Mouse (Mus musculus): ENCODE measurements around the gene Mroh9. TPM values are rescaled to one million over a fixed set of nuclear protein-coding genes. Genes with fewer than 3 reads are reported as not detected.
A peak's percentile ranks its signal among the peaks of the same experiment; 100 is the strongest.

Mroh9 gene
- polyA plus RNA-seq (2015; fragmentation: Nextera tagmentation; extraction: Ambion mirVana), result not detected in 2 replicates

- no peaks in the 10 kb centered on the region for H3K36me3 ChIP-seq
- H3K4me2 ChIP-seq (replicated peaks), result no peak within 1 kb of the TSS
- no peaks in the 10 kb centered on the region for H3K9me3 ChIP-seq
- H3K4me3 ChIP-seq (replicated peaks), result no peak within 1 kb of the TSS
- no peaks in the 10 kb centered on the region for H3K27me3 ChIP-seq
- WGBS, result 86% methylated on average over 2 of the region's 2 CpGs
- ATAC-seq, result no peak
- no peak within 1 kb of the TSS for H3K27ac ChIP-seq
- no peaks in the 10 kb centered on the region for H3K4me1 ChIP-seq (replicated peaks)
- no peak within 1 kb of the TSS for H3K9ac ChIP-seq (replicated peaks)
Observed at GRCm38 (mm10) chr1:163085570-163085969, at the start of gene Mroh9. Mroh9 (minus strand) TSS chr1:163085670.

- H3K4me1 ChIP-seq (replicated peaks), result no peaks in the 10 kb centered on the region
- ATAC-seq, result no peak
- H3K9me3 ChIP-seq, result no peaks in the 10 kb centered on the region
- H3K9ac ChIP-seq (replicated peaks), result no peak overlapping the region
- no peaks in the 10 kb centered on the region for H3K36me3 ChIP-seq
- no peak overlapping the region for H3K27ac ChIP-seq
- 84% methylated on average over 3 of the region's 3 CpGs for WGBS
- H3K4me3 ChIP-seq (replicated peaks), result no peak overlapping the region
- H3K27me3 ChIP-seq, result no peaks in the 10 kb centered on the region
- no peak overlapping the region for H3K4me2 ChIP-seq (replicated peaks)
Observed at GRCm38 (mm10) chr1:163129976-163130375, 44.5 kb upstream of the Mroh9 start.

- H3K9me3 ChIP-seq, result no peaks in the 10 kb centered on the region
- H3K4me1 ChIP-seq (replicated peaks), result no peaks in the 10 kb centered on the region
- 82% methylated on average over 9 of the region's 9 CpGs for WGBS
- no peaks in the 10 kb centered on the region for H3K36me3 ChIP-seq
- no peak overlapping the region for H3K27ac ChIP-seq
- no peak for ATAC-seq
- no peak overlapping the region for H3K4me2 ChIP-seq (replicated peaks)
- H3K4me3 ChIP-seq (replicated peaks), result no peak overlapping the region
- no peaks in the 10 kb centered on the region for H3K27me3 ChIP-seq
- H3K9ac ChIP-seq (replicated peaks), result no peak overlapping the region
Observed at GRCm38 (mm10) chr1:163129129-163129900, 43.8 kb upstream of the Mroh9 start.

- H3K27ac ChIP-seq, result no peak overlapping the region
- WGBS, result 89% methylated on average over 7 of the region's 7 CpGs
- no peak overlapping the region for H3K9ac ChIP-seq (replicated peaks)
- no peak for ATAC-seq
- H3K4me1 ChIP-seq (replicated peaks), result no peaks in the 10 kb centered on the region
- H3K9me3 ChIP-seq, result no peaks in the 10 kb centered on the region
- no peak overlapping the region for H3K4me3 ChIP-seq (replicated peaks)
- no peaks in the 10 kb centered on the region for H3K27me3 ChIP-seq
- H3K36me3 ChIP-seq, result no peaks in the 10 kb centered on the region
- no peak overlapping the region for H3K4me2 ChIP-seq (replicated peaks)
Observed at GRCm38 (mm10) chr1:163126175-163126881, 40.9 kb upstream of the Mroh9 start.

GRCm38 (mm10) chr1:163122414-163122813 lies 36.9 kb upstream of the Mroh9 start:
- Histone ChIP-seq H3K9ac (replicated peaks) (no peak overlapping the region), H3K36me3 (no peaks in the 10 kb centered on the region), H3K4me2 (replicated peaks) (no peak overlapping the region), H3K9me3 (no peaks in the 10 kb centered on the region), H3K27ac (no peak overlapping the region), H3K27me3 (no peaks in the 10 kb centered on the region), H3K4me1 (replicated peaks) (no peaks in the 10 kb centered on the region), H3K4me3 (replicated peaks) (no peak overlapping the region)
- 89% methylated on average over 1 of the region's 1 CpGs for WGBS
- ATAC-seq, result no peak

- no peak overlapping the region for H3K9ac ChIP-seq (replicated peaks)
- H3K4me2 ChIP-seq (replicated peaks), result no peak overlapping the region
- ATAC-seq, result no peak
- WGBS, result 76% methylated on average over 8 of the region's 8 CpGs
- H3K9me3 ChIP-seq, result no peaks in the 10 kb centered on the region
- H3K4me1 ChIP-seq (replicated peaks), result no peaks in the 10 kb centered on the region
- no peaks in the 10 kb centered on the region for H3K36me3 ChIP-seq
- H3K4me3 ChIP-seq (replicated peaks), result no peak overlapping the region
- H3K27ac ChIP-seq, result no peak overlapping the region
- no peaks in the 10 kb centered on the region for H3K27me3 ChIP-seq
Observed at GRCm38 (mm10) chr1:163113461-163114174, 28.1 kb upstream of the Mroh9 start.

- Histone ChIP-seq H3K27ac (no peak overlapping the region), H3K36me3 (no peaks in the 10 kb centered on the region), H3K9ac (replicated peaks) (no peak overlapping the region), H3K4me1 (replicated peaks) (no peaks in the 10 kb centered on the region), H3K4me3 (replicated peaks) (no peak overlapping the region), H3K27me3 (no peaks in the 10 kb centered on the region), H3K9me3 (no peaks in the 10 kb centered on the region), H3K4me2 (replicated peaks) (no peak overlapping the region)
- 94% methylated on average over 4 of the region's 4 CpGs for WGBS
- ATAC-seq, result no peak
Observed at GRCm38 (mm10) chr1:163112482-163113164, 27.2 kb upstream of the Mroh9 start.

DNA sequence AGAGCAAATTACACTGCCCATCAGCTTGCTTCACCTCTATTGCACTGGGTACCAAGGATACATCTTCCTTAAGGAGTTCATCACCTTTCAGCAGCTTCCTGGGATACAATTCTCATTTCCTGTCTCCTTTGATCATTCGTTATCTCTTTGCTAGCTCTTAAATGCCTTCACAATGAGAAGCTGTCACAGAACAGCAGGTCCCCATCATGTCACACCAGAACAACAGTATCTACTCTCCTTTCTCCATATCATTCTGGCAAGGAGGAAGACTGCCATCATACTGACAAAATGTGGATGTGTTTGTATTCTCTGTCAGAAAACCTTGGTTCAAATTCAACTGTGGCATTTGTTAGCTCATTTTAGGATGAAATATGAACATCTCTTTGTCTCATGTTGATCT lies 19.5 kb upstream of the Mroh9 start:
- no peaks in the 10 kb centered on the region for H3K4me1 ChIP-seq (replicated peaks)
- no peak overlapping the region for H3K9ac ChIP-seq (replicated peaks)
- no peaks in the 10 kb centered on the region for H3K9me3 ChIP-seq
- H3K36me3 ChIP-seq, result no peaks in the 10 kb centered on the region
- H3K27ac ChIP-seq, result no peak overlapping the region
- 59% methylated on average over 1 of the region's 1 CpGs for WGBS
- H3K4me3 ChIP-seq (replicated peaks), result no peak overlapping the region
- no peak overlapping the region for H3K4me2 ChIP-seq (replicated peaks)
- ATAC-seq, result no peak
- no peaks in the 10 kb centered on the region for H3K27me3 ChIP-seq

- ATAC-seq, result peak; percentile 75; the same call in 1 of the 2 replicates
- H3K9me3 ChIP-seq, result no peaks in the 10 kb centered on the region
- H3K4me3 ChIP-seq (replicated peaks), result no peak overlapping the region
- no peak overlapping the region for H3K9ac ChIP-seq (replicated peaks)
- no peaks in the 10 kb centered on the region for H3K27me3 ChIP-seq
- H3K36me3 ChIP-seq, result no peaks in the 10 kb centered on the region
- H3K27ac ChIP-seq, result no peak overlapping the region
- no peak overlapping the region for H3K4me2 ChIP-seq (replicated peaks)
- H3K4me1 ChIP-seq (replicated peaks), result no peaks in the 10 kb centered on the region
- 59% methylated on average over 10 of the region's 10 CpGs for whole genome bisulfite sequencing
Observed at GRCm38 (mm10) chr1:163091438-163092155, 6.1 kb upstream of the Mroh9 start.

DNA sequence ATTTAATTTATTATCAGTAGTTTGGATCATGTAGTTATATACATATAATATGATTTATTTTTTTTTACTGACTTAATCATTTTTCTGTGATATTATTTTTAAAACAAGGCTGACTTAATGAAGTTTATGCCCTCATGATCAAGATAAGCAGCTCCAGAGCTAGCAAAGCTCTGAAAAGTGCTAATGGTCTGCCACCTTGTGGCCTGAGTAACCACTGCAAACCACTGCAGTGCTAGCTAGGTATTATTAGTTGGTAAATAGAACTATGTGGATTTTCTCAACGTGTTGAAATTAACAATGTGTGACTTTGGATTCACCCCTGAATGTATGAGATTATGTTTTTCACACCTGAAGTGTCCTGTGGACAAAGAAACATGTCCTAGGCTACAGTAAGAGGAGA lies 15.0 kb downstream of the Mroh9 start:
- Histone ChIP-seq H3K9me3 (no peaks in the 10 kb centered on the region), H3K4me3 (replicated peaks) (no peak overlapping the region), H3K27me3 (no peaks in the 10 kb centered on the region), H3K27ac (no peak overlapping the region), H3K4me2 (replicated peaks) (no peak overlapping the region), H3K4me1 (replicated peaks) (no peaks in the 10 kb centered on the region), H3K36me3 (no peaks in the 10 kb centered on the region), H3K9ac (replicated peaks) (no peak overlapping the region)
- ATAC-seq, result 0 out of 2 replicates have a peak, but pooled peaks have one; percentile 71
- WGBS, result 16% methylated on average over 1 of the region's 1 CpGs

DNA sequence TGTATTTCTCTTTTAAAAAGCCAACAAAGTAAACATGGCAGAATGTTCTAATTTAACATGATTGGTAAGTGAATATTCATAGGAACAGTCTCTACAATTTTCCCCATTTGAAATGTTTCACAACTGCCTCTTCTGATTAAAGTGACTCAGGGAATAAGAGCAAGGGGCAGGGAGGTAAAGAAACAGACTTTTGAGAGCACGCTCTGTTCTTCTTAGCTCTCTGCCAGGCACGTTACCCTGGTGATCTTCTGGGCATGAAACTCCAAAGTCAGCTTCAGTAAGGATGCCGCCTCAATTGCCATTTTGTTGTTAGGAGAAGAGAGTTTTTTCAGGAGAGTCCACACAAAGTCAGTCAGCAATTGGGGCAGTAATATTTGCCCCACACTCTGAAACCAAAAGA lies 25.1 kb downstream of the Mroh9 start:
- Histone ChIP-seq H3K4me1 (replicated peaks) (no peaks in the 10 kb centered on the region), H3K4me3 (replicated peaks) (no peak overlapping the region), H3K36me3 (no peaks in the 10 kb centered on the region), H3K9me3 (no peaks in the 10 kb centered on the region), H3K27me3 (no peaks in the 10 kb centered on the region), H3K9ac (replicated peaks) (no peak overlapping the region), H3K4me2 (replicated peaks) (no peak overlapping the region), H3K27ac (no peak overlapping the region)
- ATAC-seq, result no peak
- WGBS, result 76% methylated on average over 3 of the region's 3 CpGs
